Mouse (Mus musculus): ENCODE measurements around the gene Pax7.

DNA sequence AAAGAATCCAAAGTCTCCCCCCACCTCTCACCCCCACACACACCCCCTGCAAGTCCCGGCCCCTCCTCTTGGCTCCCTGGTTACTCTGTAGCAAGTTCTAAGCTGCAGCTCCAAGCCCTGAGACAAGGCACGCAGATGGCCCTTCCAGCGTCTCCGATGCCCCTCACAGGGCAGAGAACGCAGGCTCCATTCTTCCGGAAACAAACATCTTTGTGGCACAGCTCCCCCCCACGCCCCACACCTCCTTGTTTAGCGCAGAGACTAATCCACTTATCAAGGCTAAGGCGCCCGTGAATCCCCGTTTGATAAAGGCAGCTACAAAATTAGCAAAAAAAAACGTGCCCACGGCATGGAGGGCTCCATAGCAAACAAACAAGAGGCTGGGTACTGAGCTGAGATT is 71.4 kb downstream of the Pax7 start:
- no peak for TF ChIP-seq CTCF (IDR thresholded peaks at IDR 0.05; ENCODE audit: insufficient read depth, low read length)
- TF ChIP-seq POLR2A (IDR thresholded peaks at IDR 0.05; ENCODE audit: borderline replicate concordance, extremely low read depth, low read depth, low read length) = no peak

Data from lung, adult 2 months (tissue).